In genomic region chr2:179896949-179897348, GRCm38 (mm10) we compare ENCODE assay signal across 25 mouse cellular contexts.
DNase-seq lines count a peak whose midpoint lies in the region; ATAC-seq lines count a peak whose summit lies in the region.
"Had no signal": no experiment of that assay in that cellular context is flagged by ENCODE, and none has a peak within 500 bp of the region (broad histone marks: within the 10 kb centered on the region; RNA-seq: fewer than 3 reads in every experiment).

No protein-coding gene starts in this region.

- WGBS in heart, embryonic 11.5 days (ENCODE audit: insufficient replicate concordance), result 75% methylated on average over 2 of the region's 2 CpGs

- no peak overlapping the region for H3K9ac ChIP-seq in heart, embryonic 11.5 days (ENCODE audit: low read depth, low read length)
- H3K9ac ChIP-seq: embryonic facial prominence, embryonic 12.5 days; forebrain, embryonic 13.5 days; forebrain, embryonic 15.5 days; forebrain, postnatal 0 days had no signal

- no peak for ATAC-seq in heart, embryonic 11.5 days (replicated peaks; ENCODE audit: insufficient number of reproducible peaks, low FRiP score, low TSS enrichment)
- ATAC-seq: activated CD4-positive, CD25-positive, alpha-beta regulatory T cell, adult 4 months; CD4-positive, CD25-positive, alpha-beta regulatory T cell, adult 4 months; forebrain, embryonic 13.5 days; forebrain, embryonic 15.5 days; forebrain, postnatal 0 days; Patski had no signal

- no peaks in the 10 kb centered on the region for H3K36me3 ChIP-seq in heart, embryonic 11.5 days (ENCODE audit: control insufficient read depth, insufficient read depth, low read length)
- H3K36me3 ChIP-seq: embryonic facial prominence, embryonic 10.5 days; embryonic facial prominence, embryonic 12.5 days; G1E had no signal

- H3K27me3 ChIP-seq in heart, embryonic 11.5 days (ENCODE audit: control insufficient read depth, insufficient read depth, low read length), result no peaks in the 10 kb centered on the region
- H3K27me3 ChIP-seq: embryonic facial prominence, embryonic 12.5 days; forebrain, embryonic 13.5 days; forebrain, embryonic 15.5 days; Patski had no signal

- H3K4me3 ChIP-seq in heart, embryonic 11.5 days (ENCODE audit: low read depth, low read length), result no peak overlapping the region
- H3K4me3 ChIP-seq: embryonic facial prominence, embryonic 10.5 days; embryonic facial prominence, embryonic 12.5 days; forebrain, embryonic 13.5 days; forebrain, embryonic 15.5 days had no signal

- DNase-seq in cerebellum, postnatal 10 days, result peak; percentile 56 to 59
- DNase-seq in cerebellum, postnatal 25 days, result no peak
- peak; percentile 27 for DNase-seq in gastrocnemius, adult 18-20 months (ENCODE audit: low spot score)
- no peak for DNase-seq in gastrocnemius, postnatal 36 days
- peak; percentile 13 for DNase-seq in gastrocnemius, postnatal 25 days
- no peak for DNase-seq in gastrocnemius, postnatal 4 days (ENCODE audit: low spot score in 2 of 2)
- peak; percentile 14 to 20 for DNase-seq in heart, adult 18-20 months
- DNase-seq: adrenal gland, adult 8-10 months; adrenal gland, postnatal 14 days; adrenal gland, postnatal 36 days; B cell, adult 2 months; cerebellum, adult 11-12 months; cerebellum, adult 2 months; cerebellum, adult 9-10 months; cerebellum, postnatal 36 days; forebrain, postnatal 0 days had no signal

- H3K4me2 ChIP-seq in heart, embryonic 11.5 days, result no peak overlapping the region
- H3K4me2 ChIP-seq: embryonic facial prominence, embryonic 12.5 days; forebrain, embryonic 13.5 days; forebrain, embryonic 15.5 days had no signal

- H3K9me3 ChIP-seq in heart, embryonic 11.5 days (replicated peaks; ENCODE audit: control insufficient read depth, low read length), result no peaks in the 10 kb centered on the region
- H3K9me3 ChIP-seq: embryonic facial prominence, embryonic 10.5 days; embryonic facial prominence, embryonic 12.5 days; forebrain, embryonic 13.5 days; forebrain, embryonic 15.5 days; G1E had no signal

- intact Hi-C loops in gastrocnemius, postnatal 36 days (cut with DNase I), result no loop called here

- no peaks in the 10 kb centered on the region for H3K4me1 ChIP-seq in heart, embryonic 11.5 days (ENCODE audit: control insufficient read depth, insufficient read depth, low read length)
- H3K4me1 ChIP-seq: embryonic facial prominence, embryonic 10.5 days; embryonic facial prominence, embryonic 12.5 days; forebrain, embryonic 15.5 days had no signal

- no peak overlapping the region for H3K27ac ChIP-seq in heart, embryonic 11.5 days (ENCODE audit: low read depth, low read length)
- H3K27ac ChIP-seq: embryonic facial prominence, embryonic 10.5 days; embryonic facial prominence, embryonic 12.5 days; forebrain, embryonic 13.5 days; forebrain, embryonic 15.5 days had no signal

Comparison
In these comparisons a context has a peak if more than half of its experiments do, and no peak if none do; other contexts are left out.
1. DNase-seq: peak in cerebellum, postnatal 10 days (2 of 2), gastrocnemius, adult 18-20 months (single experiment), gastrocnemius, postnatal 25 days (single experiment) and heart, adult 18-20 months (2 of 2); none in cerebellum, postnatal 25 days (0 of 2), gastrocnemius, postnatal 36 days (0 of 2) and gastrocnemius, postnatal 4 days (0 of 2).